Mouse (Mus musculus) megakaryocyte-erythroid progenitor cell, adult 5-6 weeks (primary cell): ENCODE measurements at regions not wholly inside any gene's neighbourhood (a gene's known extent, or its start where the extent isn't known, plus 50 kb on each side); places are given as distances from the start of the nearest gene placed in this dataset.

ENCODE experiments used
- ATAC-seq: replicated peaks from 2 replicates; pipeline ENCODE4 v1.8.0; 2016; ENCODE audit warnings: mild to moderate bottlenecking, inconsistent platforms; ENCODE audit not compliant: severe bottlenecking, poor library complexity, low FRiP score, low TSS enrichment

DNA sequence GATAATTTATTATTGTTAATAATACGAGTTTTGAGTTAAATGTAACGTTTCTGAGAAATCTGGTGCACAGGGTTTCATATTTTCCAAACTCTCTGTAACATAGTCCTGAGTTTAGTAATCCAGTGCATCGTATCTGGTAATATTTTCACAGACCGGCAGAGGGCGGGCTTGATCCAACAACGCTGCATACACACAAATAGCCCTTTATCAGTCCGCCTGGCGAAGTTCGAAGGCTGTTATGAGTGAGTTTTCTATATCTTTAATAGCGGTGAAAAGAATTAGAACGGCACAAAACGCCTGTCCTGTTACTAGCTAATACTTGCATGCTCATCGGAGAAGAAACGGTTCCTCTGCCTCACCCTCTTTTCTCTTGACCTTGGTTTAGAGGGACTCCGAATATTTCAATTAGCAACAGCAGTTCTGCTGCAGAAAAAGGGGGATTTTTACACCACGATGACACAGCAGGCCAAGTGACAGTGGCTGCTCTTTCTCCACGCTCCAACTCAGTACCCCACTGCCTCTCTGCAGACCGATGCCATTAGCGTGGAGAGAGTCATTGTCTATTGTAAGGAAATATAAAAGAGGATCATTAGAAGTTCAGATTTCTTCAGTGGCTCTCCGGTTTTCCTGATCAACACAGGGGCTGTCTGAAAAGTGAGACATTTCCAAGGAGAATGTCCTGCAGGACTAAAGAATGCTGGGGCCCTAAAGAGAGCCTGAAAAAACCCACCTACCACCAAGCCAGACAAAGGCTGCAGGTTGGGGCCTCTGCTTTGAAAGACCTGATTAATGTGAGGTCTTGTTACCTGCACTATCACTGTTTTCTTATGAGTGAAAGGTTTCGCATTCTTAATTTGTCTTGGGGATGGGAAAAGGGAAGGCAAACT is 523.7 kb upstream of the Adam24 start:
- peak; percentile 95 for ATAC-seq

GRCm38 (mm10) chr8:40152451-40152850 is 522.4 kb upstream of the Adam24 start:
- ATAC-seq = no peak

GRCm38 (mm10) chr8:40186715-40187583 is 487.9 kb upstream of the Adam24 start:
- no peak for ATAC-seq

- ATAC-seq = no peak
Measured at GRCm38 (mm10) chr8:40187584-40187934, 487.3 kb upstream of the Adam24 start.

DNA sequence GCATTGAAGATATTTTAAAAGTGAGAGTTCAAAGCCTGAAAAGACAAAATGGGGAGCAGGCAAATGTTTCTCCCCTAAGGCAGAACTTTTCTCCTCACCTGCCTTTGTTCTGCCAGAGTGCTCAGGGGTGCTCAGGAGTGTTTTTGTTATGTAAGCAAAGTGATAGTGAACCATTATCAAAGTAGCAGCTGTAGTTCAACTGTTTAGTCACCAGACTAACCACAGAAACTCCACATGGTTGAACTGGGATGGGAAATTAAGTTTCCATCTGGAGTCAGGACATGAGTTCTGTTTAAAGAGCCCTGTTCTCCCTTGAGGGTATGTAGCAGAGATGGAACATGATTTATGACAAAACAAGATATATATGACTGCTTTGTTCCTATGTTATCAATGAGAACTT is 482.6 kb upstream of the Adam24 start:
- ATAC-seq = no peak

GRCm38 (mm10) chr8:40193148-40193547 is 481.7 kb upstream of the Adam24 start:
- ATAC-seq = no peak

DNA sequence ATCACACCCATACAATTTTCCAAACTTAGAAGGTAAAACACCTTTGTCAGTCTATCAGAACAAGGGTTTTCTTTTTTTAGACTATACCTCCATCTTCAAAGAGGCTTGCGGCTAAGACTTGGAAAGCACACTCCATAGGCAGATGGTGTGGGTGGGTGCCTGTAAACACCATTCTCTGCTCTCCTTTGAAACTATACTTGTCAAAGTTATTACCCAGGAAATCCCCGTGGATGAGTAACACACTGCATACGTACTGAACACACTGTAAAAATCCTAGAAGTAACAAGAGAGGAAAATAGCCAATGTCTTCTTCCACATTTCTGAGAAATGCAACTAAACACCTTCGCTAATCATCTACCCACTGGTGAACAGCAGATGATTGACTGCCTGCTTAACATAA is 464.0 kb upstream of the Adam24 start:
- no peak for ATAC-seq

GRCm38 (mm10) chr8:40223521-40223920 is 451.4 kb upstream of the Adam24 start:
- no peak for ATAC-seq

DNA sequence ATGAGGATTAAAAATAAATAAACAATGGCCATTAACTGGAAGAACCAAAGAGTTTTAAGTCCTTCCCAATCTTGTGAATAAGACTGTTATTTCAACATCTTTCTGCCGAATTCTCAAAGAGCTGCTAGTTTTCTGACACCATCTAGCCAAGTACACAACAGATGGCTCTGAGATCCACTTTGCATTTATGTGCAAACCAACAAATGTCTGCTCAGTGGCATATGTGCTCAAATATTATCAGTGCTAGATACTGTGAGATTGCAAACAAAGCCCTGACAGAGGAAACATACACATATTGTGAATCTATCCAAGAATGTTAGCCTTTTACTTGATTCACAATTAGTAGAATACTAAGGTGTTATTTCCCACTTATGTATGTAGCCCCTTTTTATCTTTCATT is 447.6 kb upstream of the Adam24 start:
- ATAC-seq = no peak
